Mouse (Mus musculus) liver, embryonic 11.5 days (tissue): Measurements from ENCODE around the gene Ppp1r1b. TPM values are rescaled to one million over a fixed set of nuclear protein-coding genes. Genes with fewer than 3 reads are reported as not detected.
"Not testable (repeated sequence)": the region's sequence is repeated elsewhere in the genome, so short reads cannot be mapped to it uniquely, and the experiment has no call there.

Experiments used
- ATAC-seq: fragments of 200-750 bp; cut with Nextera tagmentation; replicated peaks from 2 replicates; pipeline ENCODE4 v1.8.0; 2017; ENCODE audit warnings: moderate number of reproducible peaks, mild to moderate bottlenecking, moderate TSS enrichment, moderate library complexity; ENCODE audit not compliant: low FRiP score
- DNase-seq: peaks from one replicate; pipeline ENCODE4 v3.0.0-alpha.2; 2017; ENCODE audit warnings: low spot score
- H3K27ac ChIP-seq: fragments of 300-500 bp; sonication (generic); 2 replicates; pipeline ENCODE4 v1.5.1; 2014; ENCODE audit warnings: mild to moderate bottlenecking, low read depth, low read length, control low read depth
- H3K27me3 ChIP-seq: fragments of 300-500 bp; sonication (generic); replicated peaks from 2 replicates; pipeline ENCODE4 v1.6.1; 2014; ENCODE audit warnings: low read length, mixed read lengths; ENCODE audit not compliant: control insufficient read depth, insufficient read depth
- H3K36me3 ChIP-seq: fragments of 300-500 bp; sonication (generic); 2 replicates; pipeline ENCODE4 v1.6.1; 2014; ENCODE audit warnings: mild to moderate bottlenecking, low read length, moderate library complexity, mixed read lengths; ENCODE audit not compliant: control insufficient read depth, insufficient read depth
- H3K4me1 ChIP-seq: fragments of 300-500 bp; sonication (generic); replicated peaks from 2 replicates; pipeline ENCODE4 v1.6.1; 2014; ENCODE audit warnings: low read length, mixed read lengths; ENCODE audit not compliant: control insufficient read depth, insufficient read depth
- H3K4me2 ChIP-seq: fragments of 300-500 bp; sonication (generic); 2 replicates; pipeline ENCODE4 v1.6.1; 2014; ENCODE audit warnings: mild to moderate bottlenecking, control low read depth, moderate library complexity
- H3K4me3 ChIP-seq: fragments of 300-500 bp; sonication (generic); 2 replicates; pipeline ENCODE4 v1.5.1; 2014; ENCODE audit warnings: low read depth, low read length, control low read depth
- H3K9ac ChIP-seq: fragments of 300-500 bp; sonication (generic); 2 replicates; pipeline ENCODE4 v1.6.1; 2014; ENCODE audit warnings: low read depth, low read length, control low read depth
- H3K9me3 ChIP-seq: fragments of 300-500 bp; sonication (generic); 2 replicates; pipeline ENCODE4 v1.6.1; 2016; ENCODE audit warnings: low read length, inconsistent platforms, mixed read lengths; ENCODE audit not compliant: control insufficient read depth
- WGBS: fragments of 180-500 bp; shearing (Covaris S2); extraction: QIAGEN DNeasy Blood & Tissue Kit; methylation state at CpG from one replicate; pipeline ENCODE4 v1.1.7; 2014; 5-methylcytosine and 5-hydroxymethylcytosine counted together
- polyA plus RNA-seq: library from polyadenylated mRNA; unstranded; fragments of >200 nt; fragmentation: Nextera tagmentation; extraction: Ambion mirVana; gene quantifications from 2 replicates; pipeline ENCODE4 v1.2.1, GENCODE M21; 2014

Gene Ppp1r1b
- polyA plus RNA-seq, 1 experiment from 2014 or later, result 0.38 TPM

DNA sequence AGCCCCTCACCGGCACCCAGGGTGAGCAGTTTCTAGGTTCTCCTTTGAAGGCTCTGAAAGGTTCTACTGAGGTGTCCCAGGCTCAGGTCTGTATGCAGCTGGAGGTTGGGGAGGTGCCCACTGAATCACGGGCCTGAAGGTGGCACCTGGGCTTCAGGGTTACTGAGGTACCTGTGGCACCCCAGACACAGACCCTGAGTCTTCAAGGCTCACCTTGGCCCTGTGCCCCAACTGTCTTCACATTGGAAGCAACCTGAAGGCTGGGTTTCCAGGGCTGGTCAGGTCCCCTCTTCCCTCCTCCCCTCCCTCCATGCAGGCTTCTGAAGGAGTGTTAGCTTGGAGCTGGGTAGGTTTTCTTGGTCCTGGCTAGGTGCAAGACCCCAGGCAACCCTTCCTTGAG is 33.4 kb downstream of the Ppp1r1b start:
- Histone ChIP-seq H3K27ac (no peak overlapping the region), H3K9ac (no peak overlapping the region), H3K4me2 (no peak overlapping the region), H3K4me1 (no peaks in the 10 kb centered on the region; the same call in 1 of the 2 replicates), H3K9me3 (no peaks in the 10 kb centered on the region), H3K27me3 (peaks cover 35% of the 10 kb centered on the region), H3K36me3 (peaks cover 9% of the 10 kb centered on the region), H3K4me3 (no peak overlapping the region)
- no peak for ATAC-seq
- DNase-seq, result no peak
- 90% methylated on average over 2 of the region's 2 CpGs for WGBS

DNA sequence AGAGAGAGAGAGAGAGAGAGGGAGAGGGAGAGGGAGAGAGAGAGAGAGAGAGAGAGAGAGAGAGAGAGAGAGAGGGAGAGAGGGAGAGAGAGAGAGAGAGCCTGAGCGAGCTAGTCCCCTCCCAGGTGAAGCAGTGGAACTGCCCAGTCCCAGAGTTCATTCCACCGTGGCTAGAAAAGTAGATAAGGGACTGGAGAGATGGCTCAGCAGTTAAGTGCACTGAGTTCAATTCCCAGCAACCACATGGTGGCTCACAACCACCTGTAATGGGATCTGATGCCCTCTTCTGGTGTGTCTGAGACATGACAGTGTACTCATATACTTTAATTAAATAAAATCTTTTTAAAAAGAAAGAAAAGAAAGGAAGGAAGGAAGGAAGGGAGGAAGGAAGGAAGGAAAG is 34.2 kb downstream of the Ppp1r1b start:
- H3K36me3 ChIP-seq, H3K4me3 ChIP-seq, DNase-seq, H3K27ac ChIP-seq, H3K4me1 ChIP-seq, H3K4me2 ChIP-seq, ATAC-seq, H3K9ac ChIP-seq, H3K9me3 ChIP-seq: not testable (repeated sequence)
- peaks cover 42% of the 10 kb centered on the region for H3K27me3 ChIP-seq
- 25% methylated on average over 2 of the region's 2 CpGs for WGBS

DNA sequence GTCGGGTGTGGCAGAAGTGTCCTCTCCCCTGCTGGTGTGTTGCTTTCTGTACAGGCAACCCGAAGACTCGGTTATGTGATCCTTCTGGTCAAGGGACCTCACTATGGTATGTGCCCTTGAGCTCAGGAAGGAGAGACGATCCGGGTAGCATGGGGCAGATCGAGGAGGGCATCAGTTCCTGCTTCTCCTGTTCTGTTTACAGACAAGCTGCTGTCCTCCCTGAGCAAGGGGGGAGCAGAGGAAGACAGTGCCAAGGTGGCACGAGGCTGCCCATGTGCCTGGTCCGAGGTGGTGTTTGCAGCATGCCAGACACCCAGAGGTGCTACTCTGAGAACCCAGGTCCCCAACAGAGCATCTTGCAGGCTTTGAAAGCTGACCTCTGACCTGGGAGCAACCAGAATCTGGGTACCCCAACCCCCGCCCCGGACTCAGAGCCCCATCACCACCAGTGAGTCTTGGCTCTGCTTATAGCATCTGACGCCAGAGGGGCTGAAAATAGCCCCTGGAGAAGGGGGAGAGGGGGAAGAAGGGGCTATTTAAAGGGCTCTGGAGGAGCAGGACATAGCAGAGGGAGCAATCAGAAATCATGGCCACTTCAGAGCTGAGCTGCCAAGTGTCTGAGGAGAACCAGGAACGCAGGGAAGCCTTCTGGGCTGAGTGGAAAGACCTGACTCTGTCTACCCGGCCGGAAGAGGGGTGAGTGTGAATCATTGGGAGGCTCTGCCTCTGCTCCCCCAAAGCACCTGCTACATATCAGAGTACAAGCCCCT is 35.2 kb downstream of the Ppp1r1b start, which contains the start of gene Tcap:
Gene Tcap, plus strand, starts transcription at position 551 of the 770 bp plus-strand sequence.
- Histone ChIP-seq H3K27ac (no peak within 1 kb of the TSS), H3K9ac (no peak within 1 kb of the TSS; the same call in 1 of the 2 replicates), H3K4me1 (no peaks in the 10 kb centered on the region; the same call in 1 of the 2 replicates), H3K9me3 (no peaks in the 10 kb centered on the region), H3K27me3 (peaks cover 53% of the 10 kb centered on the region), H3K4me3 (no peak within 1 kb of the TSS), H3K4me2 (no peak within 1 kb of the TSS), H3K36me3 (peaks cover 3% of the 10 kb centered on the region)
- 57% methylated on average over 14 of the region's 14 CpGs for WGBS
- ATAC-seq (no peak), DNase-seq (no peak)

DNA sequence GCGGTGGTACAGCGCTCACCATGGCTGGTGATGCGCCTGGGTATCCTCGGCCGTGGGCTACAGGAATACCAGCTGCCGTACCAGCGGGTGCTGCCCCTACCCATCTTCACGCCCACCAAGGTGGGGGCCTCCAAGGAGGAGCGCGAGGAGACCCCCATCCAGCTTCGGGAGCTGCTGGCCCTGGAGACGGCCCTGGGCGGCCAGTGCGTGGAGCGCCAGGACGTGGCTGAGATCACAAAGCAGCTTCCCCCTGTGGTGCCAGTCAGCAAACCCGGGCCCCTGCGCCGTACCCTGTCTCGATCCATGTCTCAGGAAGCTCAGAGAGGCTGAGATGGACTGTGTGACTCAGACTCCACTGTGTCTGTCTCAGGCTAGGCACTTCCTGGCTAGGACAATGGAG is 36.0 kb downstream of the Ppp1r1b start:
- H3K4me3 ChIP-seq, result no peak overlapping the region
- H3K27me3 ChIP-seq, result peaks cover 56% of the 10 kb centered on the region
- ATAC-seq (no peak), DNase-seq (no peak)
- H3K9ac ChIP-seq, result no peak overlapping the region; the same call in 1 of the 2 replicates
- H3K9me3 ChIP-seq, result no peaks in the 10 kb centered on the region
- WGBS, result 67% methylated on average over 20 of the region's 20 CpGs
- H3K27ac ChIP-seq, result no peak overlapping the region
- H3K4me1 ChIP-seq, result peaks cover 2% of the 10 kb centered on the region; the same call in 1 of the 2 replicates
- peaks cover 2% of the 10 kb centered on the region; the same call in 1 of the 2 replicates for H3K36me3 ChIP-seq
- H3K4me2 ChIP-seq, result no peak overlapping the region

DNA sequence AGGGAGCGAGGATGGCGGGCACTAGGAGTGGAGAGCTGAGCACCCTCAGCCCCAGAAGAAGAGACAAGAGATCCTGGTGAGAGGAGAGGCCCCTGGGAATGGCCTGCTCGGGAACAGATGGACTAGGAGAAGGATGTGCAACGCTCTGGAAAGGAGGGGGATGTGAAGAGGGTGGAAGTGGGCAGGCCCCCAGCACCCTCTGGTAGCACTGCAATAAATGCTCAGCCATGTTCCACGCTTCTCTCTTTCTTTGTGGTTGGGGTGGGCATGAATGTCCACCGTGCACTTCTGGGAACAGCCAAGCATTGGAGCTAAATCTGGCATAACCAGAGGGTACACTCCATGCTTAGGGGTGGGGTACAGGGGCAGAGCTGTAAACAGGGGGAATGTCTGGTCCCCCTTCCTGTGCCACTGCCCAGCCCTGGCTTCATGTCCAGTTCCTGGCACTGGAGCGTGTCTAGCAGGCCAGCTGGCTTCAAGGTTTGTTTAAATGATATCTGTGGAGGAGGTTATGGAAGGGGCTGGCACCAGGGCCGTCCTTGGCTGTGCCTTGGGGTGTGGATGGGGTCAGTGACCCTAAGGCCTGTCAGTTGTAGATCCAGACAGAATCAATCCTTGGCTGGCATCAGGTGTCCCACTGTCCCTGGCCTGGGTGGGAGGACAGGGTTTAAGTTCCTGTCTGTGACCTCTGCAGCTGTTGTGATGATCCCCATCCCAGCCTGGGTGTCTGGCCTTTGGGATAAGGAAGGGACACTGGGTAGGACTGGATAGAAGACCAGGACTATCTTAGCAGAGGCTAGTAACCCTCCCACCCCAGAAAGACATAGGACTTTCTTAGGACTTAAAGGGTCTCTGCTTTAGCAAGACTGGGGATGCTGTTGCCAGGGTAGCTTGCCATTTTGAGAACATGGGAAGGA is 36.8 kb downstream of the Ppp1r1b start:
- WGBS, result 59% methylated on average over 8 of the region's 8 CpGs
- Histone ChIP-seq H3K9ac (no peak overlapping the region), H3K27ac (no peak overlapping the region), H3K27me3 (peaks cover 57% of the 10 kb centered on the region), H3K9me3 (no peaks in the 10 kb centered on the region), H3K4me1 (peaks cover 2% of the 10 kb centered on the region; the same call in 1 of the 2 replicates), H3K4me3 (no peak overlapping the region), H3K36me3 (no peaks in the 10 kb centered on the region; the same call in 1 of the 2 replicates), H3K4me2 (no peak overlapping the region)
- DNase-seq, result no peak
- ATAC-seq, result no peak

DNA sequence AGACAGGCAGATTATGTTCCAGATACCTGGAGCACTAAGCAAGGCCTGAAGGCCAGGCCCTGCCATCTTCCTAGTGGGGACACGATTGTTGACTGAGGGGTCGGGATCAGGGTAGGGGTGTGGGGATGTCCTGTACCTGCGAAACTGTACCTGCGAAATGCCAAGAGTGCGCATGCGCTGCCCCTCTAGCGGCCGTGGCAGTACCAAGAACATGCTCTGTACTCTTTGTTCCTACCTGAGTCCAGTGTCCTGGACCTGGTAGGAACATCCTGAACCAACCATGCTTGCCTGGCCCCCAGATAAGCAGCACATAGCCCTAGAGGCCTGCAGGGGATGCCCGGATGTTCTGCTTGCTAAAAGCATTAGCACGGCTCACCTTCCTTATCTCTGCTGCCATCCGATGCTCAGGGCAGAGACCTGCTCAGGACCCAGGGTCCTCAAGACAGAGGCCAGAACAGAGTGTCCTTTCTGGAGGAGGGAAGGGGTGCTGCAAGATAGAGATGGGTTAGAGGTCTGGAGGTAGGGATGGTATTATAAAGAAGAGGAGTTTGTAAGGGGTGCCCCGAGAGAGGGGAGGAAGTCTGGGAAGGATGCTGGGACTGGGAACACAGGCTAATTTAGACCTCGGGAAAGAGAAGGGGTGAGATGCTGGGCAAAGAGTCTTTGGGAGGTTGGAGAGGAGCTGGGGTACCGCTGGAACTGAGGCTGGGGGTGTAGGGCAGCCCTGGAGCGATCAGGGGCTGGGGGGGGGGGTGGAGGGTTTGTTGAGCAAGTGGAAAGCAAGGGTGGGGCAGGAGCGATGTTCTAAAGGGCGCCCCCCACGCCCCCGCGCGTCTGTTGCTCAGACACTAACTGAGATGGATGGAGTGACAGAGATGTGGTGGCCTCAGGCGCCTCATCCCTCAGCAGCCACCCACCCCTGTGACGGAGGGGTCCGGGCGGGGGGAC is 37.7 kb downstream of the Ppp1r1b start, which contains the start of gene Pnmt:
Gene Pnmt, plus strand, starts transcription at position 813 of the 948 bp plus-strand sequence.
- Histone ChIP-seq H3K36me3 (no peaks in the 10 kb centered on the region), H3K27me3 (peaks cover 64% of the 10 kb centered on the region), H3K4me1 (peaks cover 2% of the 10 kb centered on the region; the same call in 1 of the 2 replicates), H3K4me3 (no peak within 1 kb of the TSS), H3K4me2 (no peak within 1 kb of the TSS), H3K27ac (no peak within 1 kb of the TSS), H3K9ac (no peak within 1 kb of the TSS), H3K9me3 (no peaks in the 10 kb centered on the region)
- WGBS, result 43% methylated on average over 25 of the region's 25 CpGs
- DNase-seq (no peak), ATAC-seq (no peak)

DNA sequence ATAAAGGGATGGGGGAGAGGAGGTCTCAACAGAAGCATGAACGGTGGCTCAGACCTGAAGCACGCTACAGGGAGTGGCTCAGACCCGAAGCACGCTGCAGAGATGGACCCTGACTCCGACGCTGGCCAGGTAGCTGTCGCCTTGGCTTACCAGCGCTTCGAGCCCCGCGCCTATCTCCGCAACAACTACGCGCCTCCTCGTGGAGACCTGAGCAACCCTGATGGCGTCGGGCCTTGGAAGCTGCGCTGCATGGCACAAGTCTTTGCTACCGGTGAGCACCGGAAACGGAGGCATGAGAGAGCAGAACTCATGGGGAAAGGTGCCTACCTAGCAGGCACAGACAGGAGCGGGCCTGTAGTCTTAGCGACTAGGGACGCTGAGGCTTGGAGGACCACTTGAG is 38.4 kb downstream of the Ppp1r1b start:
- Histone ChIP-seq H3K36me3 (no peaks in the 10 kb centered on the region), H3K27me3 (peaks cover 67% of the 10 kb centered on the region), H3K9me3 (no peaks in the 10 kb centered on the region), H3K9ac (no peak overlapping the region), H3K27ac (no peak overlapping the region), H3K4me1 (peaks cover 2% of the 10 kb centered on the region; the same call in 1 of the 2 replicates), H3K4me3 (no peak overlapping the region), H3K4me2 (no peak overlapping the region)
- no peak for DNase-seq
- WGBS, result 8% methylated on average over 24 of the region's 24 CpGs
- ATAC-seq, result no peak
